Mouse (Mus musculus): ENCODE data around the gene Prim2. TPM values are rescaled to one million over a fixed set of nuclear protein-coding genes. Genes with fewer than 3 reads are reported as not detected.

Prim2 gene
- polyA plus RNA-seq (2015; fragmentation: Nextera tagmentation; extraction: Ambion mirVana) = 16.1 and 21.1 TPM in 2 replicates

GRCm38 (mm10) chr1:33669708-33670141 is at the start of gene Prim2:
Gene Prim2 (minus strand): TSS chr1:33669795.
- Histone ChIP-seq H3K9ac (ENCODE audit: low read depth, low read length) (peak within 1 kb of the TSS; percentile 60), H3K4me2 (ENCODE audit: low read length) (peak within 1 kb of the TSS; percentile 82), H3K4me1 (replicated peaks; ENCODE audit: insufficient read depth, low read length) (no peaks in the 10 kb centered on the region), H3K9me3 (replicated peaks; ENCODE audit: low read length) (no peaks in the 10 kb centered on the region), H3K36me3 (ENCODE audit: insufficient read depth, low read length) (0 out of 2 replicates have a peak, but pooled peaks cover 8% of the 10 kb centered on the region), H3K27ac (peak within 1 kb of the TSS; percentile 68), H3K27me3 (ENCODE audit: insufficient read depth, low read length) (no peaks in the 10 kb centered on the region), H3K4me3 (replicated peaks; ENCODE audit: low read depth, low read length) (peak within 1 kb of the TSS; percentile 62)
- ATAC-seq (replicated peaks; ENCODE audit: low FRiP score, low read depth) (peak; percentile 88), DNase-seq (ENCODE audit: low spot score) (peak; percentile 88)
- 0% methylated on average over 26 of the region's 26 CpGs for WGBS
- TF ChIP-seq CTCF (IDR thresholded peaks at IDR 0.05; ENCODE audit: low read depth) = peak; percentile 30; the same call in 1 of the 2 replicates

- H3K4me1 ChIP-seq (replicated peaks; ENCODE audit: insufficient read depth, low read length) = 0 out of 2 replicates have a peak, but pooled peaks cover 3% of the 10 kb centered on the region
- H3K36me3 ChIP-seq (ENCODE audit: insufficient read depth, low read length) = no peaks in the 10 kb centered on the region
- TF ChIP-seq CTCF (IDR thresholded peaks at IDR 0.05; ENCODE audit: low read depth) = no peak
- 62% methylated on average over 1 of the region's 1 CpGs for WGBS
- no peak overlapping the region for H3K27ac ChIP-seq
- H3K4me2 ChIP-seq (ENCODE audit: low read length) = no peak overlapping the region
- no peak for ATAC-seq (replicated peaks; ENCODE audit: low FRiP score, low read depth)
- no peak overlapping the region for H3K9ac ChIP-seq (ENCODE audit: low read depth, low read length)
- H3K27me3 ChIP-seq (ENCODE audit: insufficient read depth, low read length) = no peaks in the 10 kb centered on the region
- H3K4me3 ChIP-seq (replicated peaks; ENCODE audit: low read depth, low read length) = no peak overlapping the region
- DNase-seq (ENCODE audit: low spot score) = no peak
- no peaks in the 10 kb centered on the region for H3K9me3 ChIP-seq (replicated peaks; ENCODE audit: low read length)
These were observed 48.0 kb upstream of the Prim2 start for GRCm38 (mm10) chr1:33717636-33718035.

GRCm38 (mm10) chr1:33714796-33715195 is 45.2 kb upstream of the Prim2 start:
- ATAC-seq (replicated peaks; ENCODE audit: low FRiP score, low read depth) = no peak
- Histone ChIP-seq H3K9ac (ENCODE audit: low read depth, low read length) (no peak overlapping the region), H3K4me3 (replicated peaks; ENCODE audit: low read depth, low read length) (no peak overlapping the region), H3K4me1 (replicated peaks; ENCODE audit: insufficient read depth, low read length) (no peaks in the 10 kb centered on the region), H3K4me2 (ENCODE audit: low read length) (no peak overlapping the region), H3K27me3 (ENCODE audit: insufficient read depth, low read length) (no peaks in the 10 kb centered on the region), H3K36me3 (ENCODE audit: insufficient read depth, low read length) (no peaks in the 10 kb centered on the region), H3K27ac (no peak overlapping the region), H3K9me3 (replicated peaks; ENCODE audit: low read length) (no peaks in the 10 kb centered on the region)
- TF ChIP-seq CTCF (IDR thresholded peaks at IDR 0.05; ENCODE audit: low read depth) = no peak
- WGBS = 3% methylated on average over 10 of the region's 10 CpGs
- DNase-seq (ENCODE audit: low spot score) = peak; percentile 62

- 90% methylated on average over 5 of the region's 5 CpGs for WGBS
- no peak for TF ChIP-seq CTCF (IDR thresholded peaks at IDR 0.05; ENCODE audit: low read depth)
- no peak overlapping the region for H3K4me2 ChIP-seq (ENCODE audit: low read length)
- no peaks in the 10 kb centered on the region for H3K36me3 ChIP-seq (ENCODE audit: insufficient read depth, low read length)
- H3K9me3 ChIP-seq (replicated peaks; ENCODE audit: low read length) = no peaks in the 10 kb centered on the region
- H3K9ac ChIP-seq (ENCODE audit: low read depth, low read length) = no peak overlapping the region
- H3K4me1 ChIP-seq (replicated peaks; ENCODE audit: insufficient read depth, low read length) = no peaks in the 10 kb centered on the region
- no peak for ATAC-seq (replicated peaks; ENCODE audit: low FRiP score, low read depth)
- no peak overlapping the region for H3K4me3 ChIP-seq (replicated peaks; ENCODE audit: low read depth, low read length)
- DNase-seq (ENCODE audit: low spot score) = no peak
- no peaks in the 10 kb centered on the region for H3K27me3 ChIP-seq (ENCODE audit: insufficient read depth, low read length)
- no peak overlapping the region for H3K27ac ChIP-seq
These were observed 42.4 kb upstream of the Prim2 start for GRCm38 (mm10) chr1:33712026-33712425.

- no peaks in the 10 kb centered on the region for H3K36me3 ChIP-seq (ENCODE audit: insufficient read depth, low read length)
- H3K9me3 ChIP-seq (replicated peaks; ENCODE audit: low read length) = no peaks in the 10 kb centered on the region
- no peaks in the 10 kb centered on the region for H3K27me3 ChIP-seq (ENCODE audit: insufficient read depth, low read length)
- no peak for ATAC-seq (replicated peaks; ENCODE audit: low FRiP score, low read depth)
- H3K27ac ChIP-seq = no peak overlapping the region
- no peak overlapping the region for H3K4me3 ChIP-seq (replicated peaks; ENCODE audit: low read depth, low read length)
- no peak overlapping the region for H3K4me2 ChIP-seq (ENCODE audit: low read length)
- WGBS = 57% methylated on average over 2 of the region's 2 CpGs
- no peak overlapping the region for H3K9ac ChIP-seq (ENCODE audit: low read depth, low read length)
- no peak for TF ChIP-seq CTCF (IDR thresholded peaks at IDR 0.05; ENCODE audit: low read depth)
- no peaks in the 10 kb centered on the region for H3K4me1 ChIP-seq (replicated peaks; ENCODE audit: insufficient read depth, low read length)
- DNase-seq (ENCODE audit: low spot score) = no peak
These were observed 40.0 kb upstream of the Prim2 start for GRCm38 (mm10) chr1:33709615-33710014.

GRCm38 (mm10) chr1:33701244-33701643 is 31.6 kb upstream of the Prim2 start:
- H3K9me3 ChIP-seq (replicated peaks; ENCODE audit: low read length) = no peaks in the 10 kb centered on the region
- ATAC-seq (replicated peaks; ENCODE audit: low FRiP score, low read depth) = no peak
- H3K27me3 ChIP-seq (ENCODE audit: insufficient read depth, low read length) = no peaks in the 10 kb centered on the region
- H3K4me2 ChIP-seq (ENCODE audit: low read length) = no peak overlapping the region
- no peak overlapping the region for H3K4me3 ChIP-seq (replicated peaks; ENCODE audit: low read depth, low read length)
- no peak overlapping the region for H3K27ac ChIP-seq
- H3K9ac ChIP-seq (ENCODE audit: low read depth, low read length) = no peak overlapping the region
- DNase-seq (ENCODE audit: low spot score) = no peak
- no peaks in the 10 kb centered on the region for H3K36me3 ChIP-seq (ENCODE audit: insufficient read depth, low read length)
- no peak for TF ChIP-seq CTCF (IDR thresholded peaks at IDR 0.05; ENCODE audit: low read depth)
- 93% methylated on average over 3 of the region's 3 CpGs for WGBS
- H3K4me1 ChIP-seq (replicated peaks; ENCODE audit: insufficient read depth, low read length) = no peaks in the 10 kb centered on the region

- ATAC-seq (replicated peaks; ENCODE audit: low FRiP score, low read depth) (no peak), DNase-seq (ENCODE audit: low spot score) (no peak)
- WGBS = 80% methylated on average over 2 of the region's 2 CpGs
These were observed 26.4 kb upstream of the Prim2 start for GRCm38 (mm10) chr1:33696016-33696415.

More at GRCm38 (mm10) chr1:33696016-33696415, 26.4 kb upstream of the Prim2 start:
- H3K27ac ChIP-seq = no peak overlapping the region
- no peaks in the 10 kb centered on the region for H3K36me3 ChIP-seq (ENCODE audit: insufficient read depth, low read length)
- no peaks in the 10 kb centered on the region for H3K27me3 ChIP-seq (ENCODE audit: insufficient read depth, low read length)
- H3K9me3 ChIP-seq (replicated peaks; ENCODE audit: low read length) = no peaks in the 10 kb centered on the region
- TF ChIP-seq CTCF (IDR thresholded peaks at IDR 0.05; ENCODE audit: low read depth) = no peak
- no peaks in the 10 kb centered on the region for H3K4me1 ChIP-seq (replicated peaks; ENCODE audit: insufficient read depth, low read length)
- no peak overlapping the region for H3K4me3 ChIP-seq (replicated peaks; ENCODE audit: low read depth, low read length)
- no peak overlapping the region for H3K9ac ChIP-seq (ENCODE audit: low read depth, low read length)
- no peak overlapping the region for H3K4me2 ChIP-seq (ENCODE audit: low read length)

All from kidney, postnatal 0 days (tissue).